Mouse (Mus musculus): ENCODE measurements around the gene Tac2.
A peak's percentile ranks its signal among the peaks of the same experiment; 100 is the strongest.

The Tac2 gene

DNA sequence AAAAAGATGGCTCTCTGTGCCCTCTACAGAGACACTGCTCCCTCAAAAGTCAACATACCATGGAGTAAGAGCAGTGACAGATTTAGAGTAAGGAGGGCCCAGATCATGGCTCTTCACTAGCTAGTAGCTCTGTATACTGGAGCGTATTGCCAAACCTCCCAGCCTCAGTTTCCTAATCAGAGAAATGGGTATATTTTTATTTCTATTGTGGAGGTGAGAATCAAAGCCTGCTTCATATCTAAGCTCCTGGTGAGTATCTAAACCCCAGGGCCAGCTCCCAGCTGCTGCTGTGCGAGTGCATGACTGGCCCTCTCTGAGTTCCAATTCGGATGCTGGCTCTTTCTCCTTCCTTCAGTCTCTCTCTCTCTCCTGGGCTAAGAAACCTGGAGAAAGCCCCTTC is at the start of gene Tac2:
Gene Tac2 (plus strand): TSS at position 301 of the 400 bp plus-strand sequence.
- DNase-seq (ENCODE audit: low read depth, low spot score) = no peak

GRCm38 (mm10) chr10:127674794-127675522 is 49.3 kb upstream of the Tac2 start:
- peak; percentile 98 for DNase-seq (ENCODE audit: low read depth, low spot score)

DNA sequence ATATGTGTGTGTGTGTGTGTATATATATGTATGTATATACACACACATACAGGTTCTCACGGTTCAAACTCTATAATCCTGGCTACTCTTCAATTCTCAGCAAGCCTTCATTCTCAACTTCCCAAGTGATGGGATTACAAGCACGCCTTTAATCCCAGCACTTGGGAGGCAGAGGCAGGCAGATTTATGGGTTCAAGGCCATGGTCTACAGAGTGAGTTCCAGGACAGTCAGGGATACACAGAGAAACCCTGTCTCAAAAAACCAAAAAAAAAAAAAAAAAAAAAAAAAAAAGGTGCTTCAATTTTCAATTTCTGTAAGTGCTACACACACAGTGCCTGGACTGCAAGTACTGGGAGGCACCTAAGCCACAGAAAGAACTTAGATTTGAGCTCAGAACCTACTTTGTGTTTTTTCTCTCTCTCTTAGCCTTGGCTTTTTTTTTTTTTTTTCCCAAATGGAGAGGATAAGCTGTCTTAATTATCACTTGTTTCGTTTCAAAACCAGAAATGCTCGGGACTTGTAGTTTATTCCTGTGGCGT is 48.3 kb upstream of the Tac2 start:
- no peak for DNase-seq (ENCODE audit: low read depth, low spot score)

- DNase-seq (ENCODE audit: low read depth, low spot score) = peak; percentile 100
Measured at GRCm38 (mm10) chr10:127676691-127677548, 47.4 kb upstream of the Tac2 start.

DNA sequence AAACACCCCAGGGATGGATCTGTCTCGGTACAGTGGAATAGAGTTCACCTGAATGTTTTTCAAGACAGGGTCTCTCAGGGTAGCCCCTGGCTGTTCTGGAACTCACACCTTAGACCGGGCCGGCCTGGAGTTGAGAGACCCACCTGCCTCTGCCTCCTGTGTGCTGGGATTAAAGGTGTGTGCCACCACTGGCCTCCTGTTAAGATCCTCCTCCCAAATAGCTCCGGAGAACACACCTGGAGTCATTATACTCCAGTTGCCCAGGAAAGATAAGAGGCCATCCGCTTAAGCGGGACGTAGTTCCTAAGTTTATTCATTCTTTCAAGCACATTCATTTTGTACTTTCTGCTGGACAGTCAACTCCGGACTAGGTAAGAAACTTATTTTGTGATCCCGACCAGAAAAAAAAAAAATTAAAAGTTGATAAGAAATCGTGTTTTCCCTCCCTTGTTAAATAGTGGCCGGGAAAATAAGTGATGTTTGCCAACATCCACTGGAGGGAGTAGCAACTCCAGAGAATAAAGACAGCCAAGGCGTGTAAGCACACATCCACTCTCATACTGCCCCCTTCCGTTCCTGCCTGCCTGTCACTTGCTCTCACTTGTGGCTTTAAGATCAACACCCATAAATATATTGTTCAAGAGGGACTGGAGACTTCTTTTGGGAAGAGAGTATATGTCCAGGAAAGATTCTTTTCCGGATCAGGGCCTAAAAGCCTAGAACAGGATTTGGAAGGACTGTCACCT is 46.5 kb upstream of the Tac2 start:
- DNase-seq (ENCODE audit: low read depth, low spot score) = peak; percentile 92

DNA sequence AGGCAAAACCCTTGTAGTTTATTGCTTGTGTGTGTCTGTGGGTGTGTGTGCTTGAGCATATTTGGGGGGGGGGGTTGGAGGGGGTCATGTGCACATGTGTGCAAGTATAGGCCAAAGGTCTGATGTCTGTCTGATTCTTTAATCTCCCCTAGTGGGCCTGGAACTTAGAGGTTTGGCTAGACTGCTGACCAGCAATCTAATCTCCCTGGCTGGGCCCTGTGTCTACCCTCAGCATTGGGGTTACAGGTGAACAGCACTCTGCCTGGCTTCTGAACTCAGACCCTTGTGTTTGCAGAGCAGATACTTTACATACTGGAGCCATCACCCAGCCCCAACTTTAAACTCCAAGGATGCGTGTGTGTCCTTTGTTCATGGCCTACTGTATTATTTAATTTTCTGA is 45.1 kb upstream of the Tac2 start:
- DNase-seq (ENCODE audit: low read depth, low spot score) = no peak

DNA sequence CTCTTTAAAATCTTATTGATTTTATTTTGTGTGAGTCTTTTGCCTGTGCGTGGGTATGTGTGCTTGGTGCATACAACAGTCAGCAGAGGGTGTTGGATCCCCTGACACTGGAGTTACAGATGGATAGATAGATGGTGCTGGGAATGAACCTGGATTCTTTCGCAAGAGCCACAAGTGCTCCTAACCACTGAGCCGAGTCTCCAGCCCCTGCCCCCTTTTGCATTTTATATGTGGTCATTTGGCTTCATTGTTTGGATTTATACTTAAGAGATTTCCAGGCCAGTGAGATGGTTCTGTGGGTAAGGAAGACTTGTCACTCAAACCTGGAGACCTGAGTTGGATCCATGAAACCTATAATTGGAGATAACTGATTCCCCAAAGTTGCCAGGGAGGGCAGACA is 44.4 kb upstream of the Tac2 start:
- DNase-seq (ENCODE audit: low read depth, low spot score) = no peak

- DNase-seq (ENCODE audit: low read depth, low spot score) = no peak
Measured at GRCm38 (mm10) chr10:127682886-127683285, 41.4 kb upstream of the Tac2 start.

- no peak for DNase-seq (ENCODE audit: low read depth, low spot score)
Measured at GRCm38 (mm10) chr10:127691053-127691452, 33.2 kb upstream of the Tac2 start.

- peak; percentile 34 for DNase-seq (ENCODE audit: low read depth, low spot score)
Measured at GRCm38 (mm10) chr10:127694636-127695035, 29.6 kb upstream of the Tac2 start.

- DNase-seq (ENCODE audit: low read depth, low spot score) = no peak
Measured at GRCm38 (mm10) chr10:127695775-127696174, 28.5 kb upstream of the Tac2 start.

GRCm38 (mm10) chr10:127698966-127699365 is 25.3 kb upstream of the Tac2 start:
- DNase-seq (ENCODE audit: low read depth, low spot score) = peak; percentile 24

DNA sequence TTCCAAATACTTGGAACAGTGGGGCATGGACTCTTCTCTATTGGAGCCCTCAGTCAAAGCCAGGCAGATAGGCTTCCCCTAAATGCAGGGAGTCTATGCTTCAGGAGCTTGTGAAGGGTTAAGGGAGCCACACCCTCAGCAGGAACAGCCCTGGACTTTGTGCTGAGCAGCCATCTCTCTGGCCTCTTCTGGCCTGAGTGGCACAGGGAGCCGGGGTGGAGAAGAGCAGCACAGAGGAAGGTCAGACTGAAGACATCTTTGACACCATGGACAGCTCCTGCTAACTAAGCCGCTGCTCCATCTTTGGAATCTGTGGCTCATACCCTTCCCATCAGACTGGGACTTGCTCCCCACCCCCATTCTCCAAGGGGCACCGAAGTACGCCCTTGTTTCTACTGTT is 21.0 kb upstream of the Tac2 start:
- DNase-seq (ENCODE audit: low read depth, low spot score) = no peak

DNA sequence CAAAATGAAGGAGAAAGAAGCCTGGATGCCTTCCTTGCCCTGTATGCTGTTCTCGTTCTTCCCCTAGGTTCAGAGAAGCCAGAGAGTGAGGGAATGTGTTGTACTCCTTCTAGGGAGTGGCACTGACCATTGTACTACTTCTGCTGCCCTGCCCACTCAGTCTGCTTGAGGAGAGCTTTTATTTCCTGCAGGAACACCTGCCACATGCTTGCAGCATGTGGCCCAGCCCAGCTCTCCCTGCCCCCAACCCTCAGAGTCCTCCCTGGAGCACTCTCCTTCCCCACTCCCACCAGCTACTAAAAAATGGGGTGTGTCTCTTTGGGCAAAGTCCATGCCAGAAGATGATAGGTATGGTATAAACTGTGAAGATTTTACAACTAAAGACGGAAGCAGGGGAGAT is 20.0 kb upstream of the Tac2 start:
- DNase-seq (ENCODE audit: low read depth, low spot score) = no peak

DNA sequence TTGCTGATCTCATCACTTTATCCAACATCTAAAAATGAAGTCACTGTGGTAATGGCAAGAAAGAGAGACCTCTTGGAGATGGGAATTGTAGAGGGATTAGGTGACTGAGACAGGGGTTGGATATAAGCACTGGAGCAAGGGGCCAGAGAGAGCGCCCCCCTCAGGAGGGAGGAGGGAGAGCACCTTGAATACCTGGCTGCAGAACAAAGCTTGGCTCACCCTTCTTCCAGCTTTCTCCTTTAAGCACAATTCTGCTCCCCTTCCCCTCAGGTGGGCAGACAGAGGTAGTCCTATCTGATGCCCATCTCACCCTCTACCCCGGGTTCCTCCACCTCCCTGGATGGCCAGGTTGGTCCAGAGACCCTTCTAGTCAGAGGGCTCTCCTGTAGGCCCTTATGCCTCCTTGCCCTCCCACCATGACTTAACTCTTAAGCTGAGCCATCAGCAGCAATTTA is 19.5 kb upstream of the Tac2 start, which contains the start of gene Myo1a:
Gene Myo1a (plus strand): TSS at position 405 of the 455 bp plus-strand sequence.
- DNase-seq (ENCODE audit: low read depth, low spot score) = no peak

DNA sequence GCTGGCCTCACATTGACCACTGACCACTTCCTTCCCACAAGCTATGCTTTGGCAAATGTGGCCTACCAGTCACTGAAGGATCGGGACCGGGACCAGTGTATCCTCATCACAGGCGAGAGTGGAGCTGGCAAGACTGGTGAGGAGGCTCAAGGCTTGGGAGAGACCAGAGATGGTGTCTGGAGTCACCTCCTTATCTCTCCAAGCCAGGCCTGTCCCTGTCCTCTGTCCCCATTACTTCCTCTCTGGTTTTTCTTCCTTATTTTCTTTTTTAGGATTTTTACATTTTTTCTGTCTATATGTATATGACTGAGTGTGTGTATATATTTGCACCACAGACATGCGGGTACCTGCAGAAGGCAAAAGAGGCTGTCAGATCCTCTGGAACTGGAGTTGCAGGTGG is 18.5 kb upstream of the Tac2 start:
- no peak for DNase-seq (ENCODE audit: low read depth, low spot score)

DNA sequence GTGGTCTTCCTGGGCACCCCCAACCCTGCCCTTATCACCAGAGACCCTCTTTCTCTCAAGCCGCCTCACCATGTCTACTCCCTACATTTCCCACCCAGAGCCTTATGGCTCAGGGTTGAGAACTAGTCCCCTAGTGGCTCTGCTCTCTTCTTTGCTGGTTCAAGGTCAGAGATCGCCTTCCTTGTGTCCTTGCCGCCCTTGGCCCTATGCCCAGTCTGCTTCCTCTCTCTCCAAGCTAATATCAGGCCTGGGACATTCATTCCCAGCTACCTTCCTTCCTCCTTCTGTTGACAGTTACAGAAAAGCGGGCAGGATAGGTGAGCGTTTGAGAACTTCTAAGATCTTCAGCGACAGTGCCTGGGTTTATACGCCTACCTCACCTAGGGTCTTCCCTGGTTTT is 16.6 kb upstream of the Tac2 start:
- no peak for DNase-seq (ENCODE audit: low read depth, low spot score)

- DNase-seq (ENCODE audit: low read depth, low spot score) = peak; percentile 15
Measured at GRCm38 (mm10) chr10:127708850-127709370, 15.4 kb upstream of the Tac2 start.

- DNase-seq (ENCODE audit: low read depth, low spot score) = no peak
Measured at GRCm38 (mm10) chr10:127710331-127710730, 13.9 kb upstream of the Tac2 start.

DNA sequence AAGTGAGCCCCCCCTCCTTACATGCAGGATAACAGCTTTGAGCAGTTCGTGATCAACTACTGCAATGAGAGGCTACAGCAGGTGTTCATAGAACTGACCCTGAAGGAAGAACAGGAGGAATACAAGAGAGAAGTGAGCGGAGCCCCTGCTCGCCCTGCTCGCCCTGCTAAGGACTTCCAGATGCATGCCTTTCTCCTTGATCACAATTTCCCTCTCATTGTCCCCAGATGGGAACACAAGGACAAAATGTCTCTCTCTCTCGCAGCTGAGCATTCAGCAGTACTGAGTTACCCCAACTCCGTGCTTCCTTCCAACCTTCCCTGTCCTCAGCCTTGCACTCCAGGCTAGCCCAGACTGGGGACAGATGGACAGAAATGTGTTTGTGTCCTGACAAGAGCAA is 11.5 kb upstream of the Tac2 start:
- no peak for DNase-seq (ENCODE audit: low read depth, low spot score)

- DNase-seq (ENCODE audit: low read depth, low spot score) = peak; percentile 66
Measured at GRCm38 (mm10) chr10:127721671-127722418, 2.4 kb upstream of the Tac2 start.

Data from brain, adult 2 months (tissue).